Mouse (Mus musculus): ENCODE data around the gene Rufy4.

GRCm38 (mm10) chr1:74151091-74151490, 25.8 kb downstream of the Rufy4 start:
- TF ChIP-seq CTCF (IDR thresholded peaks at IDR 0.05) (no peak), EP300 (IDR thresholded peaks at IDR 0.05) (no peak)
